Mouse (Mus musculus) urinary bladder, postnatal 14 days (tissue): ENCODE measurements around the gene Gabra5.

ENCODE experiments used
- DNase-seq: peaks from one replicate; pipeline ENCODE4 v3.0.0; 2021; ENCODE audit warnings: low spot score

The Gabra5 gene

DNA sequence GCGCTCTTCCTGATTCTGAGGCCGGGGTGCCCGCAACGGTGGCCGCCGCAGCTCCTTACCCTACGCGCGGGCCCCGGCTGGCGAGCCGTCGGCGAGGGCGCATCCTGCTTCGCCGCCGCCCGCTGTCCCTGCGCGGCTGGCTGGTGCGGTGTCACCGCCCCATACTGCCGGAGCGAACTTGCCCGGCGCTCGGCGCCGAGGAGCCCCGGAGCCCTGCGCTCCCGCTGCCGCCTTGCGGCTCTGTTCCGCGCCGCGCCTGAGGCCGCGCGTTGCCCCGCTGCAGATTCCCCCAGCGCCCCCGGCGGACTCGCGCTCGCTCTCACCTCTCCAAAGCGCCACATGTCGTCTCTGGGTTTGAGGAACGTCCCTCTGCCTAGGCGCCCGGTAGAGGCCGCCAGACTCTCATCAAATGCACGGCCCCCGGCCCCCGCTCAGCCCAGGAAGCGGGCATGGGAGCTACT is at the start of gene Gabra5:
Gene Gabra5, minus strand, starts transcription at position 379 of the 461 bp plus-strand sequence.
- DNase-seq, result no peak

DNA sequence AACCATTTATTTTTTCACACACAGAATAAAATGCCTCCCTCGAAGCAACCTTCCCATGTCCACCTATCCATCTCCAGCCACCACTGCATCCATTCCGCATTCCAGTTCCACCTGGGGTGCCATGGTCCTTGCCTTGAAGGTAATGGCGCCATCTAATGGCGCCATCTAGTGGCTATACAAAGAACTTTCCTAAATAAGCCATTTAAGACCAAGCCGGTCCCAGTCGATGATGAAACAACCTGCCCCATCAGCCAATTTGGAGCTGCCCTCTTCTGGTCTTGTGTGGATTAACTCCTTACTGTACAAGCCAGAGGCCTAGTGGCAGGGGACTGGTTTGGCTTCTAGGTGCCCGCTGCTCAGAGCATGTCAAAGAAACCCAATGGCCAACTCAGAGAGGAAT is 28.7 kb upstream of the Gabra5 start:
- no peak for DNase-seq

DNA sequence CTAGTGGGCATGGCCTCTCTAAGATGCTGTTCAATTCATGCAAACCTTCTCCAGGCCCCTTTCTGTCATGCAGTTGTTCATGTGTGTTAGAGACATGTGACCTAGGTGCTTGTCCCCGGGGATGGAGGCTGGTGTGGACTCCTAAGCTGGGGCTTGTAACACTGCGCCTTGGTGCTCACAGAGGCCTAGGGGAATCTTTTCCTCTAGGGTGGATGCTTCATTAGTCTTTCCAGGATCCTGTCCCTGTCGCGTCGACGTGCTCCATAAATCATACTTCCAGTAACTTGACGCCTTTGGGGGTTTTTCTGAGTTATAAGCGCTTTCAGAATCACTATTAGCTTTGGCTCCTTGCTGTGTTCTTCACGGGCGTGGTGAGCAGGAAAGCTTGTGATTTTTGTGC is 22.8 kb upstream of the Gabra5 start:
- DNase-seq, result no peak

DNA sequence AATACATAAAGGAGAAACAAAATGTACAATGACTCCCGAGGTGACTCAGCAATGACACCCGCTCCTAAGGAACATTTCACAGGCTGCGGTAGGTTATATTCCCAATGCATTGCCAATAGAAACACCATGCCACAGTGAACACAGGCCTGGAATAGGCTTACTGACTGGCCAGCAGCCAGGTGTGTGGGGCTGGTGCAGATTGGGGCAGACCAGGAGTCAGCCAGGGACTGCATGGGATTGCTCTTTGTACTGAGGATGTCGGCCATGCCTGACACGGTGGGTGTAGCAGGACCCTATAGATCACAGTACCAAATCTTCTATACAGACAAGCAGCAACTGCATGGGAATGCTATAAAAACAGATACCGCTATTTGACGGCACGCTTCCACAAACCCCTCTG is 20.1 kb upstream of the Gabra5 start:
- no peak for DNase-seq

DNA sequence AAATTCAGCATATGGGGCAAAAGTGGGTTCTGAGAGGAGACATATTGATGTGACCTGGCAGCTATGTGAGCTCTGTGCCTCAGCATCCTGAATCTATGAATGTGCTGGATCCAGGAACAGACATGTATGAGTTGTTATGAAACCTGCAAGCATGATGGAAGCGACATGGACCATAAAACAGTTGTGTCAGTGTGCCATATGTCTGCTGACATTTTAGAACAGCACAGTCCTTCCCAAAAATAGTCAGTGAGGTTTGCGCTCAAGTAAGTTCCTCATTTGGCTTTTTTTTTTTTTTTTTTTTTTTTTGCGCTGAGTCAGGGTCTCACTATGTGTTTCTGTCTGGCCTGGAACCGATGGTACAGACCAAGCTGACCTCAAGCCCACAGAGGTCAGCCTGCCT is 19.6 kb upstream of the Gabra5 start:
- no peak for DNase-seq

DNA sequence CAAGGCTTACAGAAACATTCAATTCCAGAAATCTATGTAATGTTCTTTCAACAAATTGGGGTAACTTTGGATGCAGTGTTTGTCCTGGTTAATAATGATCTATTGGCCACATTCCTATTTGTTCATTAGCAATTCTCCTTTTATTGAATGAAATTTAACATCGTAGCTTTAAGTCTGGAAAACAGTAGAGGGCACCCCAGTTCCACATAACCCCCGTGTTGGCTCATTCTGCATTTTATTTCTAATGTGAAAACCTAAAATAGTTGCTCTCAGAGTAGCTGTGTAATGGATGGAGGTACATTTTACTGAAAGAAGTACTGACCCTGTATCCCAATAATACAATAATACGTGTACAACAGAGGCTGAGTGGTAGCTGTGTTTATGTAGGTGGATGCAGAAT is 3.1 kb upstream of the Gabra5 start:
- DNase-seq, result no peak

DNA sequence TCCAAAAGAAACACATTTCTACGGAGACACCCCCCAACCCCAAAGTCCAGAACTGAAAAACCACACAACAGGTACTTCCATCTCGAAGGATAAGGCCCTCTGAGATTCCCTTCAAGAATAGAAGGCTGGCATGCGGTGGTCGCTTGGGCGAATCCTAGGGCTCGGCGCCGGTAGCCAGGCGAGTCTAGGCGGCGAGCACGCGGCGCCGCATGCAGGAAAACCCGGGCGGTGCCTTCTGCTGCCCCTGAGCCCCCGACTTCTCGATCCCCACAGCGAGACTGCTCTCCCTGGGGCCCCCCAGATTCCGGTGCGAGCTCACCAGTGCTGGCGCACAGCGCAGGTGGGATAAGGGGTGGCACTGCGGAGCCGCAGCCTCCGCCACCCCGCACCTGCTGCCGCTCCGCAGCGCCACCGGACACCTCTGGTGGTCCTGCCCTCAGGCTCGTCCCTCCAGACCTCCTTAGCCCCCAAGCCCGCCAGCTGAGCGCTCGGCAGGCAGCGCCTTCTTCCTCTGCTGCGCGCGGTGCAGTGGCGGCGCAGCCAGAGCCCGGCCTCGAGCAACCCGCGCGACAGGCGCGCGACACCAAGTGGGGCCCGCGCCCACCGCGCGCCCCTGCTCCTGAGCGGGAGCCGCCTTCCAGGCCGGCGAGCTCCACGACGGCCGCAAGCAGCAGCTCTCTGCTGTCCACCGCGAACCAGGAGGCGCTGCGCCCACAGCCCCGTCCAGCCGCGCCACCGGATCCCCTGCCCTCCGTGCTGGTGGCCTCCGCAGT is 813 bp downstream of the Gabra5 start:
- DNase-seq, result no peak

DNA sequence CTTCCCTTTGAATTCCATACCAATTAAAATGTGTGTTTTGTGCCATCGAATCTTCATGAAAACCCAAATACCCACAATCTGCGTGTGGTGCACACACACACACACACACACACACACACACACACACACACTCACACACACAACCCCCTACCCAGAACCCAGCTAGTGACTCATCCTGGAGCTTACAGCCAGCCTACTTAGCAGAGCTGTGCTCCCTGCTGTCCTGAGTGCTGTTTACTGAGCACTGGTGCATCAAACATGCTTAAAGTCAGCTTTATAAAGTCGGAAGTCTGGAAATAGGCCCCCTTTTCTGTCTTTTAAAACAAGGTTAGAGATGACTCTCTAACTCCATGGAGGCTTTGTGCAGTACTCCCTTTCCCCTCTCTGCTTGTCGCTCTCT is 7.0 kb downstream of the Gabra5 start:
- DNase-seq, result no peak

DNA sequence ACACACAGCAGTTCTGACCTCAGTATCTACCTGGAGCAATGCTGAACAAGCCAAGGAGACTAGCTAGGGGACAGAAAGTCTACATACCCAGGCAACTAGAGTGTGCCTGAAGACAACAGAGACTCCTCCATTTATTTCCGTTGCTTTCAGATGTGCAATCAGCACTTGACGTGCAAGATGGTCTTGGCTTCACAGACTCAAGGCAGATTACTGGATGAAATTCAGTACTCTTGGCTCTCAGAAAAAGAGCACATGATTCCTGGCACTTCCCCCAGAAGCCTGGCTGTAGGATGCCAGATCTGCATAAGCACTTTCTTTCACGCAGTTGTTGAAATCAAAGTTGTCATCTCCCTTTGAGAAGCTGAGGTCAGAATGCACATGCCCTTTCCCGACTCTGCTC is 18.1 kb downstream of the Gabra5 start:
- no peak for DNase-seq

DNA sequence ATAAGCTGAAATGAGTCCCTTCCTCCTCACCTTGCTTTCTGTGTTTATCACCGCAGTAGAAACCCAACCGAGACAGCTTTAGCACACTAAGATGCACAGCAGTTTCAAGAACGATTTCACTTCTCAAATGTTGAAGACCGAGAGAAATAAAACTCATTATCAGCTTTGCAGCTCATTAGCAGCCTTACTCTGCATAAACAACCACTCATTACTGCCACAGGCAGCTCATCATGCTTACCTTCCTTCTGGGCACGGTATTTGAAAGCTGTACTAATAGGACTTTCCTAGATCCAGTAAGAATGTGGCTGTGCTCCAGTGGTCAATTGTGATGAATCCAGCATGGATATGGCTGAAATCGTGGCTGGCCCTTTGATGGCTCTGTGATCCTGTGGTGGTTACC is 23.0 kb downstream of the Gabra5 start:
- DNase-seq, result no peak

DNA sequence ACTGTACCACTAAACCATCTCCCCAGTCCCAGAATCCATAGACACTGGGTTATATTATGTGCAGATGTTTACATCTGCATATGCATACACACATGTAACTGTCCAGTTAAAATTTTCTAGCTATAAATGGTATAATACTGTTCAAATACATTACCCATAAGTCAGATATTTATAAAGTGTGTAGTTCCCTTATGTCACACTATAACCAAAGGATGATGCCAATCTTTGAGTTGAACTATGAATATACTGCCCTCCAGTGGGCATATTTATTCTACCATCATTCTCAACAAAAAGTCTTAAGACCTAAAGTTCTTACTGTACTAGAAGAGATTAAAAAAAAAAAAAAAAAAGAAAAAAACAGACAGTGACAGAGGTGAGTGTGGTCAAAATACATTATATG is 27.0 kb downstream of the Gabra5 start:
- no peak for DNase-seq

DNA sequence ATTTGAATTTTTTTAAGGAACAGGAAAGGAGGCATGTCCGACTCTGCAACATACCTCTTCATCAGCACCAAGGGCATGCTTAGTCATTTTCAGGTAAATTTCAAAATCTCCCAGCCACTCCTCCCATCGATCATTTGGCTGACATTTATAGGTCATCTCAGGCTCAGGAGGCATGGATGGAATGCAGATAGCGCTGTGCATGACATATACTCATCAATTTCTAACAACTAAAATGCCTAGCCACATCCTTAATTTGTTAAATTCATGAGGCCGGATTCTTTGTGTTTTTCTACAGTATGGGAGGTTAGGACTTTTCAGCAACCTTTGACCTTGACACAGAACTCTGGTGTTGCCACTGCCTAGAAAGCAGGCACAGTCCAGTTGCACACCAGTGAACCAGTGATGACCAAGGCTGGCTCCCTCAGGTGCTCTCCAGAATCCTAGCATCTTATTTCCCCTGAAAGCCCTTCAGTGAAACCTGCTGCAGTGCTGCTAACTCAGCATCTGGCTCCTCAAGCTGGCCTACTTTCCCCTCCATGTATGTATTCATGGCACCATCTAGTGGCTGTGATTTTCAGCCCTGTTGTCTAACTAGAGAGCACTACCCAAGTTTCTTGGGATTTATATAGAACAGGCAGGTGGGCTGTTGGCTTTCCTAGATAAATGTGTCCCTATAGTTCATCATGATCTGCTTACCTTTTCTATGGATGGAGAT is 35.9 kb downstream of the Gabra5 start:
- peak; percentile 50 for DNase-seq

DNA sequence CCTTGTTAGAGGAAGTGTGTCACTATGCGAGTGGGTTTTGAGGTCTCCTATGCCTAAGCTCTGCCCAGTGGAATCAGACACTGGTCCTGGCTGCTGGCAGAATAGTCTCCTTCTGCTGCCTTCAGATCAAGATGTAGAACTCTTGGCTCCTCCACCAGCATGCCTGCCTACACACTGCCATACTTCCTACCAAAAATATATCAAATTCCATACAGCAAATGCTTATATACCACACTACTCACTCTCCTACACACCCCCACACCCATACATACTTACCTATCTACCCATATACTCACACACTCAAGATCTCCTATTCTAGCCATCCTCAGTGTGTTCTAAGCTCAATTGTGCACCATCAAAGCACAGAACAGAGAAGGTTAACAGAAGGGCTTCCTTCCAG is 38.5 kb downstream of the Gabra5 start:
- no peak for DNase-seq

DNA sequence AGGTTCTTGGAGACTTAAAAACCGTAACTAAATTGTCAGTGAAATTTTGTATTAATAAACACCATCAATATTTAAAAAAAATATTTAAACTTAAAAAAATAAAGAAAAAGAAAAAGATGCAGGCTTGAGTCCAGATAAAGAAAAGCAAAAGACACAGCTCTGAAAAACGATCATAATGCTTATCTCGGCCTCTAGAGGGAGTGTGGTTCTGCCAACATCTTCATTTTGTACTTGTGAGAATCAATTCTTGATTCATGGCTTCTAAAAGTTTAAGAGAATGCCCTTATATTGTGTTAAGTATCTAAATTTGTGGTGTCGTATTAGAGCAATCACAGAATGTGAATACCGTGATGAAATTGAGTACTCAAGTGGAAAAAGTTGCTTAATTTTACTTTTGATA is 49.5 kb downstream of the Gabra5 start:
- DNase-seq, result no peak

DNA sequence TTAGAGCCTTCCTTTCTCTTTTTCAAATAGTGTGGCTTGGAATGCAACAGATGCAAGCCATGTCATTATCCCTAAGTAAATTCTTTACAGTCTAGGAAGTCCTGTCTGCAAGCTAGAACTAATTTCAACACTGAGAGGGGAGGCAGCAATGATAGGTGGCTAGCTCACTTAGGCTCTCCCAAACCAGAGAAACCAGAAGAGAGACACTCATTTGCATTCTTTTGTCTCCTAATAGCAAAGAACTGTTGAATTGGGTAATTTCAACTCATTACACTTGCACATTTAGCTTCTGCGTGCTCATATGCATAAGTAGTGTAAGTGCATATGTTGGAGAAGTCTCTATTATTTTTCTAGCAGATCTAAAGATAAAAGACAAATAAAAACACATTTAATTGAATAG is 61.6 kb downstream of the Gabra5 start:
- DNase-seq, result no peak

DNA sequence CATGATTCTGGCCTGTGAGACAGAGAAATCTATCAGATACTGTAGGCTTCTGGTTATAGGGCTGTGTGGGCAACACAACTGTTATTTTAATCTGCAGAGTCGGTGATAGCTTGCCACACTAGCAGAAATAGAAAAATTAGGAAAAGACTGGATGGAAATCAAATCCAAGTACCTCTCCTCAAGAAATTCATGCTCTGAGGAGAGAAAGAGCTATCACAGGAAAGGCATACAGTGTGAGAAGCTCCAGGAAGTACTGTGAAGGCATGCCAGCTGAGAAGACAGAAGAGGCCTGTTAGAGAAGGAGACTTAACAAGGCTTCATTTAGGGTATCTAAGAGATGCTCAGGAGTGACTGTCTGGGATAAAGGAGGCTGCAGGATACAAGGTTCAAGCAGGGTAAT is 87.2 kb downstream of the Gabra5 start:
- DNase-seq, result no peak

DNA sequence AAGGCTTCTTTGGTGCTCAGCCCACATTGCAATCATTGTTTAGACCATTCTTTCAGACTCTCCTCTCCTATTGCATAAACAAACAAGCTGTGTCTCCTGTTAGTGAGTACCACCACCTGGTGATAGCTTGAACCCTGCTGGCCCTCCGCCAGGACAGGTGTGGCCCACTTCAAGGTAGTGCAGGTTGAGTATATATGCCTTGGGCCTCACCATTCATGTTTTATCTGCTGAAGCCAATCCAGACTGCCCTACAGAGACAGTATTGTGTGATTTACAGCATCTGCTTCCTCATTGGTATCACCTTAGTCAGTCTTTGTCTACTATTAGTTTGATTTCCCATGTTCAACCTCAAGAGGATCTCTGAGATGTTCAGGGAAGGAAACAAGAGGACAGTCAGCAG is 88.8 kb downstream of the Gabra5 start:
- no peak for DNase-seq

DNA sequence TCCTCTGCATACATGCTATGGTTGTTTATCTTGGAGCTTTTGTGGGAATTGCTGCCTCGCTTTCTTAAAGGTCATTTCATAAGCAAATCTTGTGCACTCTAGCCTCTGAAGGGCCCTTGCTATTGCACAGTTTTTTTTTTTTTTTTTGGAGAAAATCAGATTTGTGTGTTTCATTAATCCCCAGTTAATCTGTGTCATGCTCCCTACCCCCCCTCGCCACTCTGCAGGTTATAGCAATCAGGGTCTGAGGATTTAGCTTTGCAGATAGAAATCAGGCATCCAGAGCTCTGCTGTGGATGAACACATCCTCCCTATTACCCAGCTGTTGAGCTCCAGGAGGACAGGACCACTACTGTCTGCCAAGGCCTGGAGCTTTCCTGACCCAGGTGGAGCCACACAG is 90.5 kb downstream of the Gabra5 start, which contains the start of gene Gabrb3:
Gene Gabrb3, plus strand, starts transcription at position 301 of the 400 bp plus-strand sequence.
- no peak for DNase-seq

DNA sequence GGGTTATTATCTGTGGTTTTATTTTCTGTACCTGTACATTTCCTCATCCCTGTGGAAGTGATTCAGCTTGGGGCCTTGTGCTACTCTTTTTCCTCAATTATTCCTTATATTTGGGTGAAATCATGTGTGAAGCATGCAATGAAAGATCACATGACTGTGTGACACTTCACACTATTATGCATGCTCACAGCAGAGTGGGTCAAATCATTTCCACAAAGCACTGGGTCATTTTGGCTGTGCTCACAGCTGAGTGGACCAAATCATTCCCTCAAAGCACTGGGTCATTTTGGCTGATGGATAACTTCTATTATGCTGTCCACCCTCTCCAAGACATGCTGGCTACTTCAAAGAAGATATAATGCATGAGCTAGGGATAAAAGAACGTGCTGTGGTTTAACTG is 97.0 kb downstream of the Gabra5 start:
- DNase-seq, result no peak

DNA sequence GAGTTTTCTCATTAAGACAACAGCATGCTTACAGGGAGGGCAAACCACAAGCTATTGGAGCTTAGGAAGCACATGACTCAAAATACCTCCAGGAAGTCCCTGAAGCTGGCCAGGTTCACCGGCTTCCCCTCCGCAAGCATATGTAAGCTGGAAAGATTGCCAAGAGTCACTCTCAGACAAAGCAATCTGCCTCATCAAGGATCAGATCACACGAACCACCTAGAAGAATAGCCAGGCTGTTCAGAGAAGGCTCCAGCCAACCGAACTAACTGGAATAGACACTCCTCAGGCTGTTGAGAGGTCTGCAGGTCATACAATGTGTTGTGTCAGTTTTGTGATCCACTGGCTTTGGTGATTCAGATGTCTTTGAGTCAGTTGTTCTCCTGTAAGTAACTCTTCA is 98.7 kb downstream of the Gabra5 start:
- no peak for DNase-seq

DNA sequence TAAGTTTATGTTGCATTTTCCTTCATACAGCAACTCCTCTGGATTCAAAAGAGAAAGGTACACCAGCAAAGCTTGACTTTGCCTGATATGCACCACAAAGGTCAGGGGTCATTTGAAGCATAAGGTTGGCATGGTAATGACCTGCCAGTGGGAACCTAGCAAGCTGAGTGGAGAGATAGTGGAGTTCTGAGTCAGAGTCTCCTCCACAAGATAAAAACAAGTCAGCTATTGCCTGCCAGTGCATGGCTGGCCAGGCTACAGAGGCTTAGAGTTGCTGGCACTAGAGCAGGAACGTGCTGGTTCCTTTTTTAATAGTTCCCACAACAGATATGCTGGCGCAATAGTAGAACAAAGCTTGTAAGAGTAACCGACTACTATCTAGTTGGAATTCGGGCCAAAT is 116.3 kb downstream of the Gabra5 start:
- no peak for DNase-seq

DNA sequence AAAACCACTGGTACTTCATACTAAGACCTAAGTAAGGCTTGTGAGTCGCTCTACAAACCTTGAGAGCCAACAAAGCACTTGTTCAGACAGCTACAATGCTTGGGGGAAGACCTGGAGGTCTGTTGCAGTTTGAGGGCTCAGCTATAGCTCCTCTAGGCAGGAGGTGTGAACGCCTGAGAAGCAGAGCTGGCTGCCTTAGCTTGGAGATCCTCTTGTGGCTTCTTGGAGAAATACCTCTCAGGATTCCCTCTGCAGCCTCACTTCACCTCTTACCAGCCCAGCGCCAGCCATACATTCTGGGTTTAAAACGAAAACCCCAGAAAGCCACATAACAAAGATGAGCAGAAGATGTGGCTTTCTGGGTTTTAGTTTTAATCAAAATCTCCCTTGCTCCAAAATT is 119.8 kb downstream of the Gabra5 start:
- no peak for DNase-seq

DNA sequence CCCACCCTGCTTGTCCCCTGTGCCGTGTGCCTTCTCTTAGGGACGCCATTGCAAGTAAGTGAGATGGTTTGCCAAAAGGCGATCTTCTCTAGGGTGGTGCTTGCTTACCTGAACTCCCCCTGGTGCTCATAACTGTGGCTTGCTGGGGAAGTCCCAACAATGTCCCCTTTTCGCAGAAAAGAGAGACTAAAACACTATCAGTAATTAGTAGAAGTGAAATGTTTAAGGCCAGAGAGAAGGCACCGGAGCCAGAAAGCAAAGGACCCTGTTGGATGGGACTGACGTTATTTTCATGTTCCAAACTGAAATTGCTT is 122.6 kb downstream of the Gabra5 start:
- DNase-seq, result no peak
